Mouse (Mus musculus): ENCODE data around the gene Pdlim7. TPM values are rescaled to one million over a fixed set of nuclear protein-coding genes. Genes with fewer than 3 reads are reported as not detected.

The Pdlim7 gene
- total and polyA plus RNA-seq, 3 experiments, result 46.9 to 98.2 (median 54.0) TPM

DNA sequence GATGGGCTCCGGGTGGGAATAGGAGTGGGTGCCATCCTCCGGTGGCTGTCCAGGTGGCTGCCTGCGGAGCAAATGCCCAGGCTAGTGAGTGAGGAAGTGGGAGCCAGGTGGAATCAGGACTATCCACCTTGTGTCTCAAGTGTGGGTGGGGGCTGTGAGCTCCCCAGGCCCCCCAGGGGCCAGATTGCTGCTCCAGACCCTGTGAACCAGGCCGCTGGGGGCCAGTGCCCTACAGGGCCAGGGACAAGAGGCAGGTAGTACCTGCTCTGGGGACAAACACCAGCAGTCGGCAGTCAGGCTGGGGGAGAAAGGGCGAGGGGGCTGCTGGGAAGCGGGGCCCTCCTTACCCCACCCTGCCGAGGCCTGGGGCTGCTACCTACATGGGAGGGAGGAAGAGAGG lies 37.2 kb downstream of the Pdlim7 start:
- H3K27me3 ChIP-seq (ENCODE audit: control insufficient read depth, insufficient read depth, low read length), result no peaks in the 10 kb centered on the region
- H3K36me3 ChIP-seq (ENCODE audit: control insufficient read depth, insufficient read depth, low read length), result no peaks in the 10 kb centered on the region
- peaks cover 6% of the 10 kb centered on the region for H3K4me1 ChIP-seq (ENCODE audit: control insufficient read depth, insufficient read depth, low read length)
- intact Hi-C loops (cut with DNase I), result no loop called here
- H3K9ac ChIP-seq (ENCODE audit: low read depth, low read length), result no peak overlapping the region
- no peaks in the 10 kb centered on the region for H3K79me2 ChIP-seq (replicated peaks; ENCODE audit: control insufficient read depth, insufficient read depth, low read length)
- H3K4me3 ChIP-seq, result no peak overlapping the region
- H3K27ac ChIP-seq, result no peak overlapping the region
- no peak for DNase-seq
- no peak for TF ChIP-seq EP300 (IDR thresholded peaks at IDR 0.05; ENCODE audit: insufficient read depth, low read depth, low read length)
- no peak for TF ChIP-seq CTCF (IDR thresholded peaks at IDR 0.05)
- no peak for TF ChIP-seq POLR2A (IDR thresholded peaks at IDR 0.05; ENCODE audit: insufficient read depth, low read depth, low read length)
- 93% methylated on average over 8 of the region's 8 CpGs for WGBS

DNA sequence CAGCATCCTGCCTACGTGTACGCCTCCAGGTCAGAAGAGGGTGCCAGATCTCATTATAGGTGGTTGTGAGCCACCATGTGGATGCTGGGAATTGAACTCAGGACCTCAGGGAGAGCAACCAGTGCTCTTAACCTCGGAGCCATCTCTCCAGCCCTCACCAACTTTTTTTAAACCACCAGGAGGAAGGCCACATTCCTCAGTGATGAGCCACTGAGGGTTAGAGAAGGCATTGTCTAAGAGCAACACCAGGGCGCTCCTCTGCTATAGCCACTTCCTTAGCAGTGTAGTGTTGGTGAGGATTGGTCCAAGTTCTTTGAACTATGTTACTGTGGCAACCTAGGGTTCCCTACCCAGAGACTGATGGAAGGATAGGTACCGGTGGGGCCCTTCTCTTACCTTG lies 37.7 kb downstream of the Pdlim7 start:
- no peaks in the 10 kb centered on the region for H3K27me3 ChIP-seq (ENCODE audit: control insufficient read depth, insufficient read depth, low read length)
- intact Hi-C loops (cut with DNase I), result no loop called here

DNA sequence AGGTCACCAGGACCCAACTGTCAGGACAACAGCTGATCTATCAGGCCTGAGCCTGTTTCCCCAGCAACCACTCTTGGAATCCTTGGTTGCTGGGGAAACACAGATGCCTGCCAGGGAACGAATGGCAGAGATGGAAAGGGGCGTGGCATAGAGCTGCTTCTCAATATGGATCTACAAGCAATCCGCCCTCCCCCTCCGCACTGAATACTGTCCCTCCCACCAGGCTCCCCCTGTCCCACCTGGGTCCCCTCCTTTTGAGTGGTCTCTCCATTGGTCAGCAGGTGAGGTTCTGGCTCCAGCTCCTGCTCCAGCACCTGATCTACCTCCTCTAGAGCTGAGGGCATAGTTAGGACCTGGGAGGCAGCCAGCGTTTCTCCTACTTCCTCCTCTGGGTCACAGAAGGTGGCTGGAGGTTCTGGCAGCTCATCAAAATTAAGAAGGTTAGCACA lies 38.8 kb downstream of the Pdlim7 start:
- intact Hi-C loops (cut with DNase I), result no loop called here
- H3K4me1 ChIP-seq (ENCODE audit: control insufficient read depth, insufficient read depth, low read length), result peaks cover 6% of the 10 kb centered on the region
- 71% methylated on average over 5 of the region's 5 CpGs for WGBS
- no peak overlapping the region for H3K27ac ChIP-seq
- DNase-seq, result no peak
- H3K36me3 ChIP-seq (ENCODE audit: control insufficient read depth, insufficient read depth, low read length), result no peaks in the 10 kb centered on the region
- no peaks in the 10 kb centered on the region for H3K79me2 ChIP-seq (replicated peaks; ENCODE audit: control insufficient read depth, insufficient read depth, low read length)
- no peaks in the 10 kb centered on the region for H3K27me3 ChIP-seq (ENCODE audit: control insufficient read depth, insufficient read depth, low read length)
- TF ChIP-seq POLR2A (IDR thresholded peaks at IDR 0.05; ENCODE audit: insufficient read depth, low read depth, low read length) (no peak), CTCF (IDR thresholded peaks at IDR 0.05) (no peak), EP300 (IDR thresholded peaks at IDR 0.05; ENCODE audit: insufficient read depth, low read depth, low read length) (no peak)
- no peak overlapping the region for H3K9ac ChIP-seq (ENCODE audit: low read depth, low read length)
- no peak overlapping the region for H3K4me3 ChIP-seq

More for the DNA sequence above, 37.7 kb downstream of the Pdlim7 start:
- 87% methylated on average over 5 of the region's 5 CpGs for WGBS
- Histone ChIP-seq H3K79me2 (replicated peaks; ENCODE audit: control insufficient read depth, insufficient read depth, low read length) (no peaks in the 10 kb centered on the region), H3K36me3 (ENCODE audit: control insufficient read depth, insufficient read depth, low read length) (no peaks in the 10 kb centered on the region), H3K4me3 (no peak overlapping the region), H3K9ac (ENCODE audit: low read depth, low read length) (no peak overlapping the region), H3K27ac (no peak overlapping the region), H3K4me1 (ENCODE audit: control insufficient read depth, insufficient read depth, low read length) (peaks cover 6% of the 10 kb centered on the region)
- DNase-seq, result no peak
- TF ChIP-seq POLR2A (IDR thresholded peaks at IDR 0.05; ENCODE audit: insufficient read depth, low read depth, low read length), result no peak
- no peak for TF ChIP-seq EP300 (IDR thresholded peaks at IDR 0.05; ENCODE audit: insufficient read depth, low read depth, low read length)
- TF ChIP-seq CTCF (IDR thresholded peaks at IDR 0.05), result no peak

DNA sequence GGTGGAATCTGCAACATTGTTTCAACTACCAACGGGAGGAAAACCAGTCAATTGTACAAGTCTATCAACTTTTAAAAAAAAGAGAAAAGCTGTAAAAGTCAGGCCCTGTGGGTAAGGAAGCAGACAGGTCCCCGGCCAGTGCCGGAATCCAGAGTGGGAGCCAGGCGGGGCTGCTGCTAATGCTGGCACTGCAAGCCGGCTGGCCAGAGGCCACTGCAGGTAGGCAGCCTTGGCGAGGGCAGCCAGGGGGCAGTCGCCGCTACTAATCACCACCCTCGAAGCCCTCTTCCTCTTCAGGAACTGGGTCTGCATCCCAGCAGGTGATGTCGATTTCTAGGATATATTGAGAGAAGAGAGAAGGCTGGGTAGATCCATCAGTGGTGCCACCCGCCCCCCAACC lies 39.5 kb downstream of the Pdlim7 start:
- no peak for DNase-seq
- Histone ChIP-seq H3K4me3 (no peak overlapping the region), H3K36me3 (ENCODE audit: control insufficient read depth, insufficient read depth, low read length) (no peaks in the 10 kb centered on the region), H3K4me1 (ENCODE audit: control insufficient read depth, insufficient read depth, low read length) (peaks cover 6% of the 10 kb centered on the region), H3K9ac (ENCODE audit: low read depth, low read length) (no peak overlapping the region), H3K79me2 (replicated peaks; ENCODE audit: control insufficient read depth, insufficient read depth, low read length) (no peaks in the 10 kb centered on the region), H3K27ac (no peak overlapping the region), H3K27me3 (ENCODE audit: control insufficient read depth, insufficient read depth, low read length) (no peaks in the 10 kb centered on the region)
- TF ChIP-seq POLR2A (IDR thresholded peaks at IDR 0.05; ENCODE audit: insufficient read depth, low read depth, low read length), result no peak
- TF ChIP-seq EP300 (IDR thresholded peaks at IDR 0.05; ENCODE audit: insufficient read depth, low read depth, low read length), result no peak
- 0 out of 2 replicates have a peak, but pooled peaks have one; percentile 5 for TF ChIP-seq CTCF (IDR thresholded peaks at IDR 0.05)
- intact Hi-C loops (cut with DNase I), result loop anchor here (2.0 kb wide), 2 partner anchors 27 to 39 kb away; partner anchors contain the start of gene Pdlim7
- 64% methylated on average over 11 of the region's 11 CpGs for WGBS

DNA sequence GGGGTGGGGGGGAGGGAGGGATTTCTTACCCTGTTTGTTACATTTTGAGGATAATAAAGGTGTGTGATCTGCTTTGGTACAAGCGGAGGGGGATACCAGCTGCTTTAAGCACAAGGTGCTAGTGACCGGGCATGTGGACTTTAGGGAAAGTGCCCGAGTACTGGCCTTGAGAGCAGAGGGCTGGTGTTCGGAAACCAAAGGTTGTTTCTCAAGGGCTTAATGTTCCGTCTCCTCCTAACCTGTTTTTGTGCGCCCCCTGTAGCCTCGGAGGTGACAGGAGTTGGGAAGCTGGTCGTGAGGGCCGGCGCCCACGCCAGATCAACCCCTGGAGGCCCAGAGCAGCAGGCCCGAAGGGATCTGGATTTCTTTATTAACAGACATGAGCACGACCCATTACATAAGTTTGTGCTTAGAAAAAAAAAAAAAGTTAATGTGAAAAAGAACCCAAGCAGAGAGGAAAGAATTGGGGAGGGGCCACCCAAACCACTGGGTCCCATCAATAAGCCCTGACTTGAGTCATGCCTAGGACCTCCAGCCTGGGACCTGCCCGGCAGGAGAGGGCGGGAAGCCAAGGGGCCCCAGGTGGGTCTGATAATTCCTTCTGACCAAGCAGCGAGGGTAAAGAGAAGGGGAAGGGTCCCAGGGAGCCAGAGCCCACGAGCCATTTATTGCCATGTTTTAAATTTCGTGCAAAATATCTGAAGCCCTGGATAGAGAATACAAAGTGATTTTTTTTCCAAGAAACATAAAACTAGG lies 40.2 kb downstream of the Pdlim7 start:
- DNase-seq, result no peak
- WGBS, result 48% methylated on average over 18 of the region's 18 CpGs
- H3K79me2 ChIP-seq (replicated peaks; ENCODE audit: control insufficient read depth, insufficient read depth, low read length), result no peaks in the 10 kb centered on the region
- H3K27ac ChIP-seq, result no peak overlapping the region; the same call in 1 of the 2 replicates
- peak overlapping the region; percentile 70 for H3K4me3 ChIP-seq
- H3K4me1 ChIP-seq (ENCODE audit: control insufficient read depth, insufficient read depth, low read length), result peaks cover 2% of the 10 kb centered on the region; the same call in 1 of the 2 replicates
- H3K27me3 ChIP-seq (ENCODE audit: control insufficient read depth, insufficient read depth, low read length), result no peaks in the 10 kb centered on the region
- H3K36me3 ChIP-seq (ENCODE audit: control insufficient read depth, insufficient read depth, low read length), result no peaks in the 10 kb centered on the region
- intact Hi-C loops (cut with DNase I), result loop anchor here (2.0 kb wide), 2 partner anchors 26 to 40 kb away; partner anchors contain the start of gene Pdlim7
- peak; percentile 47 for TF ChIP-seq CTCF (IDR thresholded peaks at IDR 0.05)
- no peak for TF ChIP-seq POLR2A (IDR thresholded peaks at IDR 0.05; ENCODE audit: insufficient read depth, low read depth, low read length)
- no peak for TF ChIP-seq EP300 (IDR thresholded peaks at IDR 0.05; ENCODE audit: insufficient read depth, low read depth, low read length)
- H3K9ac ChIP-seq (ENCODE audit: low read depth, low read length), result no peak overlapping the region; the same call in 1 of the 2 replicates

Measured in heart, adult 2 months (tissue).